Mouse (Mus musculus): ENCODE results near the gene Rnf217.

DNA sequence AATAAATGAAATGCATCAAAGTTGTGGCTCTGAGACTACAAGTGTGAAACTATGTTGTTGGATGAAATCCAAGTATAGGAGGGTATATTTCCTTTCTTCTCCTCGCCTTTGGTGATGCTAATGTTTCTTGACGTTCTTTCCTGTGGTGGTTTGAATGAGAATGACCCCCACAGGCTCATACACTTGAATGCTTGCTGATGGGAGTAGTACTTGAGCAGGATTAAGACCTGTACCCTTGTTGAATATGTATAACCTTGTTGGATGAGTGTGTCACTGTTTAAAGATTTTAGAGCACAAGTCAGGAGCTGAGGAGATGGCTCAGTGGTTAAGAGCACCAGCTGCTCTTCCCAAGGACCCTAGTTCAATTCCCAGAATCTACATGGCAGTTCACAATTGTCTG, 6.4 kb upstream of the Rnf217 start:
- TF ChIP-seq POLR2A (IDR thresholded peaks at IDR 0.05; ENCODE audit: borderline replicate concordance, control insufficient read depth, low read depth, low read length) (no peak), CTCF (IDR thresholded peaks at IDR 0.05; ENCODE audit: control insufficient read depth, insufficient read depth, low read length) (no peak)
